Mouse (Mus musculus) midbrain, embryonic 14.5 days (tissue): Measurements from ENCODE around the gene Spint3. TPM values are rescaled to one million over a fixed set of nuclear protein-coding genes. Genes with fewer than 3 reads are reported as not detected.
"Not testable (repeated sequence)": the region's sequence is repeated elsewhere in the genome, so short reads cannot be mapped to it uniquely, and the experiment has no call there.

Experiments
- ATAC-seq: fragments of 200-750 bp; cut with Nextera tagmentation; 2 replicates; pipeline ENCODE4 v1.8.0; 2017; ENCODE audit warnings: moderate number of reproducible peaks, moderate library complexity; ENCODE audit not compliant: low FRiP score, low TSS enrichment
- DNase-seq: peaks from one replicate; pipeline ENCODE4 v3.0.0-alpha.2; 2015
- H3K27ac ChIP-seq: fragments of 300-500 bp; sonication (generic); replicated peaks from 2 replicates; pipeline ENCODE4 v1.5.1; 2014; ENCODE audit warnings: mild to moderate bottlenecking, low read depth, low read length, moderate library complexity
- H3K27me3 ChIP-seq: fragments of 300-500 bp; sonication (generic); 2 replicates; pipeline ENCODE4 v1.6.1; 2014; ENCODE audit warnings: low read length, control low read depth, mixed read lengths; ENCODE audit not compliant: control insufficient read depth, insufficient read depth
- H3K36me3 ChIP-seq: fragments of 300-500 bp; sonication (generic); 2 replicates; pipeline ENCODE4 v1.6.1; 2014; ENCODE audit warnings: low read length, control low read depth; ENCODE audit not compliant: control insufficient read depth, insufficient read depth
- H3K4me1 ChIP-seq: fragments of 300-500 bp; sonication (generic); 2 replicates; pipeline ENCODE4 v1.6.1; 2014; ENCODE audit warnings: mild to moderate bottlenecking, antibody characterized with exemption, low read length, control low read depth; ENCODE audit not compliant: control insufficient read depth, insufficient read depth
- H3K4me2 ChIP-seq: fragments of 300-500 bp; sonication (generic); 2 replicates; pipeline ENCODE4 v1.6.1; 2014; ENCODE audit warnings: mild to moderate bottlenecking, low read length, moderate library complexity
- H3K4me3 ChIP-seq: fragments of 300-500 bp; sonication (generic); replicated peaks from 2 replicates; pipeline ENCODE4 v1.5.1; 2014; ENCODE audit warnings: low read depth, low read length
- H3K9ac ChIP-seq: fragments of 300-500 bp; sonication (generic); replicated peaks from 2 replicates; pipeline ENCODE4 v1.6.1; 2014; ENCODE audit warnings: mild to moderate bottlenecking, low read length, moderate library complexity
- H3K9me3 ChIP-seq: fragments of 300-500 bp; sonication (generic); 2 replicates; pipeline ENCODE4 v1.6.1; 2016; ENCODE audit warnings: low read length, control low read depth, mixed read lengths; ENCODE audit not compliant: control insufficient read depth
- WGBS: fragments of 180-500 bp; shearing (Covaris S2); extraction: QIAGEN DNeasy Blood & Tissue Kit; methylation state at CpG from one replicate; pipeline ENCODE4 v1.1.7; 2014; 5-methylcytosine and 5-hydroxymethylcytosine counted together
- polyA plus RNA-seq: library from polyadenylated mRNA; unstranded; fragments of >200 nt; fragmentation: Nextera tagmentation; extraction: Ambion mirVana; gene quantifications from 2 replicates; pipeline ENCODE4 v1.2.1, GENCODE M21; 2014

Spint3 gene
- polyA plus RNA-seq, 1 experiment from 2014 or later = not detected

GRCm38 (mm10) chr2:164593494-164593893, 20.2 kb upstream of the Spint3 start, which contains the start of gene Eppin:
Gene Eppin, minus strand, starts transcription at chr2:164593594.
- Histone ChIP-seq H3K9me3 (no peaks in the 10 kb centered on the region), H3K27ac (no peak within 1 kb of the TSS), H3K27me3 (no peaks in the 10 kb centered on the region), H3K4me2 (no peak within 1 kb of the TSS), H3K4me1 (no peaks in the 10 kb centered on the region), H3K4me3 (no peak within 1 kb of the TSS), H3K9ac (no peak within 1 kb of the TSS), H3K36me3 (no peaks in the 10 kb centered on the region)
- DNase-seq (no peak), ATAC-seq (no peak)
- 83% methylated on average over 4 of the region's 4 CpGs for whole genome bisulfite sequencing

DNA sequence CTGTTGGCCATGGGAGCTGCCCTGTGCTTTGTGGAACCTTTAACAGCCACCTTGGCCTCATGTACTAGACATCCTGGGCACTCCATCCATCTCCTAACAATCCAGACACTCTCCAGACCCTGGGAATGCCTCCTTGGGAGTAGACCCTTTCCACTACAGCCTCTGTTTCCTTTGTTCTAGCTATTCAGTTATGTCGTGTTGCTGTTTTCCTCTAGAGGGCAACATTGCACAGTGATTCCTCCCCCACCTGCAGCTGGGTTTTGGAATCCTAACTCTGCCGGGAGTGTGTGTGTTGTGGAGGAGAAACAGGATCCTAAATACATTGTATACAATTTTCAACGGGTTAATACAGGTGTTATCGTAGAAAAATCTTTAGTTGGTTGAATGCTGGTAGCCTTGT, 18.8 kb upstream of the Spint3 start:
- WGBS = 7% methylated on average over 4 of the region's 4 CpGs
- Histone ChIP-seq H3K4me2 (no peak overlapping the region), H3K36me3 (no peaks in the 10 kb centered on the region), H3K4me3 (no peak overlapping the region), H3K4me1 (no peaks in the 10 kb centered on the region), H3K9ac (no peak overlapping the region), H3K27me3 (no peaks in the 10 kb centered on the region), H3K9me3 (no peaks in the 10 kb centered on the region), H3K27ac (no peak overlapping the region)
- DNase-seq (peak; percentile 82), ATAC-seq (no peak)

GRCm38 (mm10) chr2:164585025-164585725, 11.9 kb upstream of the Spint3 start, which contains the start of gene Wfdc6a:
Gene Wfdc6a, minus strand, starts transcription at chr2:164585447.
- not testable (repeated sequence) for H3K36me3 ChIP-seq, H3K9me3 ChIP-seq, ATAC-seq, H3K27ac ChIP-seq, H3K4me2 ChIP-seq, H3K4me3 ChIP-seq, H3K9ac ChIP-seq, H3K27me3 ChIP-seq, H3K4me1 ChIP-seq
- peak; percentile 8 for DNase-seq
- 57% methylated on average over 13 of the region's 13 CpGs for WGBS

DNA sequence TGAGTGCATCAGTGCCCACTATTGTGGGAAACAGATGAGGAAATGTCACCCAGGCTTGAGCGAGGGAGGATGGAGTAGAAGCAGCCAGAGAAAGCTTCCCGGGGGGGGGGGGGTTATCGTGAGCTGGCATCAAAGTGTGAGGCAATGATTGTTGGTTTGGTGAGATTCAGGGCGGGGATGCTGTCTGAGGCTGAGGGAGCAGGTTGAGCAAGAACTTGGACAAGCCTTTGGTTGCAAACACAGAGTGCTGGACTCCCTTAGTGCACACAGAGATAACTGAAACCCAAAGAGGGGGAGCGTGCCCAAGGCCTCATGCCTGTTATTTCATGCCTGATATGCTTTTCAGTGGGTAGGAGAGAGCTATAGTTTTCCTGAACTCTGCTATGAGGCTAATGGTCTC, 5.8 kb downstream of the Spint3 start:
- ATAC-seq = no peak
- WGBS = 93% methylated on average over 5 of the region's 5 CpGs

DNA sequence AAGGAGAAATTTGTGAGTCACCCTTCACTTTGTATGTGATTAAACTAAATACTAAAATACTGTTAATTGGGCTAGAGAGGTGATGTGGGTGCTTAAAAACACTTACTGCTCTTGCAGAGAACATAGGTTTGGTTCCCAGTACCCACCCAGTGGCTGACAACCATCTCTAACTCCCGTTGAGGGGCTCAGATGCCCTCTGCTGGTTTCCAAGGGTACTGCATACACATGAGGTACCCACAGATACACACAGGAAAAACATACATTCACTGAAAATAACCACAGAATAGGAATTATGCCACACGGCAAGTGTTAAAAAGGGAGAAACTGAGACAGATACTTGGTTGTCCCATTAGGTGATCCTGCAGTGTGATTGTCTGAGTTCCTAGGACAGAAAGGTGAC, 6.3 kb downstream of the Spint3 start:
- no peaks in the 10 kb centered on the region for H3K9me3 ChIP-seq

More for the DNA sequence above, 5.8 kb downstream of the Spint3 start:
- Histone ChIP-seq H3K4me1 (peaks cover 4% of the 10 kb centered on the region; the same call in 1 of the 2 replicates), H3K36me3 (no peaks in the 10 kb centered on the region), H3K4me3 (no peak overlapping the region), H3K9ac (no peak overlapping the region), H3K4me2 (no peak overlapping the region), H3K9me3 (no peaks in the 10 kb centered on the region), H3K27me3 (peaks cover 10% of the 10 kb centered on the region), H3K27ac (no peak overlapping the region)
- DNase-seq = no peak

GRCm38 (mm10) chr2:164564346-164564745, 8.9 kb downstream of the Spint3 start:
- no peak for ATAC-seq
- Histone ChIP-seq H3K27me3 (peaks cover 13% of the 10 kb centered on the region), H3K36me3 (no peaks in the 10 kb centered on the region), H3K4me1 (peaks cover 4% of the 10 kb centered on the region; the same call in 1 of the 2 replicates), H3K27ac (no peak overlapping the region), H3K4me2 (no peak overlapping the region), H3K4me3 (no peak overlapping the region), H3K9me3 (no peaks in the 10 kb centered on the region), H3K9ac (no peak overlapping the region)
- no peak for DNase-seq
- WGBS = 66% methylated on average over 5 of the region's 5 CpGs

More for the DNA sequence above, 6.3 kb downstream of the Spint3 start:
- ATAC-seq (no peak), DNase-seq (no peak)
- Histone ChIP-seq H3K27me3 (peaks cover 13% of the 10 kb centered on the region), H3K36me3 (no peaks in the 10 kb centered on the region), H3K4me2 (no peak overlapping the region), H3K27ac (no peak overlapping the region), H3K9ac (no peak overlapping the region), H3K4me3 (no peak overlapping the region), H3K4me1 (peaks cover 4% of the 10 kb centered on the region; the same call in 1 of the 2 replicates)
- 90% methylated on average over 2 of the region's 2 CpGs for WGBS

DNA sequence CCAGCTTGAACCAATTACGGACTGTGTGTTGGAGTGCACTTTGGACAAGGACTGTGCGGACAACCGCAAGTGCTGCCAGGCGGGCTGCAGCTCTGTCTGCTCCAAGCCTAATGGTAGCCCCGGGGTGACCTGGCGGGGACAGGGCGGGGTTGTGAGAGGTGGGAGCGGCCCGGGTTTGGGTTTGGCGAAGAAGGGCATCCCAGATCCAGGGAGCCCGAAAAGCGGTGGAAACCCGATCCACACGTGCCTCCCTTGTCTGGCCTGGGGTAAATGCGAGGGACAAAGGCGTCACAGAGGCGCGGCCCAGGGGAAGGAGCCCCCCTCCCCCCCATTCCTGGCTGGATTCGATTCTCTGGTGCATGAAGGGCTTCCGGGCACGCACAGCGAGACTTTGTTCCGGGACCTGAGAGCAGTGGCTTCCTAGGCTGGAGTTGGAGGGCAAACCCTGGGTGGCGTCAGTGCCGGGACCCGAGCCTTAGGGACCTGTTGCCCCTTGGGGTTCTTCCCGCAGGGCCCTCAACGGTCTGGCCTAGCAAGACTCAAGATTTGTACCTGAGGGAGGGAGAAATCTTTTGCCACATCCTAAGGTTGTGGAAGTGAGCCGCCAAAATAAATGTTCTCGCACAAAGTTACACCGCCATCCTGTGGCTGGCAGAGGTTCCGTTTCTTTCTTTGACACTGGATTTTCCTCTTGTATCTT, 9.8 kb downstream of the Spint3 start:
- peak; percentile 77 for DNase-seq
- Histone ChIP-seq H3K27ac (no peak overlapping the region), H3K36me3 (no peaks in the 10 kb centered on the region), H3K4me1 (peaks cover 4% of the 10 kb centered on the region; the same call in 1 of the 2 replicates), H3K4me3 (peak overlapping the region; percentile 42), H3K4me2 (peak overlapping the region; percentile 92), H3K27me3 (peaks cover 13% of the 10 kb centered on the region), H3K9me3 (no peaks in the 10 kb centered on the region), H3K9ac (peak overlapping the region; percentile 45)
- WGBS = under 1% methylated on average over 32 of the region's 32 CpGs
- ATAC-seq = peak; percentile 48

DNA sequence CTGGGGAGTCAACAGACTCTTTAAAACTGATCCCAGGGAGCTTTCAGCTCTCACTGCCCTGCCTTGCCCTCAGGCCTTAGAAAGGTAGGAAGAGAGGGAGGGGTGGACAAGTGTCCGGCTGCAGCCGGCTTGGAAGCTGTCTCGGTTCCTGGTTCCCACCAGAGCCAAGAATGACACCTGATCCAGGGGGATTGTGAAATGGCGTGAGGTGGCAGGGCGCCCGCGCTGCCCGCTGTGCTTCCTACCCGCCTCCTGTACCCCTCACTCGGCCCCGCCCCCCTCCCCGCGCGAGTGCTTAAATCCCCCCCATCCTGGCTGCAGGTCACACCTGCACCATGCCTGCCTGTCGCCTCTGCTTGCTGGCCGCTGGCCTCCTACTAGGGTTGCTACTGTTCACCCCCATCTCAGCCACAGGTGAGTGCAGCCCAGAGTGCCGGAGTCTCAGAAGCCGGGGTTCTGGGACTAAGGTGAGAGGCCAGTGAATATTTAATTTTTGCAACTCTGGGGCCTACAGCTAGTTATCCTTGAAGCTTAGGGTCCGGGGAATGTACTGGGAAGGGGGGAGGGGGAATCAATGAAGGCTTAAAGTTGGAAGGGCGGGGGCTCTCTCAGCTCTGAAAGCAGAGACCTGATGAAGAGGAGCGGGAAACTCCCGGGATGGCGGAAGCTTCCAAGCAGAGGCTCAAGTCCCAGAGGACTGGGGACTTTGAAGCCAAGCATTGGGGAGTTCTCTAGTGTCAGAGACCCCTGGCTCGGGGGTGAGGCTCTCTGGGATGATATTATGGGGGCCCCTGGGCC, 10.7 kb downstream of the Spint3 start, which contains the start of gene Wfdc2:
Gene Wfdc2, plus strand, starts transcription at position 23 of the 798 bp plus-strand sequence.
- no peaks in the 10 kb centered on the region for H3K9me3 ChIP-seq
- WGBS = 2% methylated on average over 23 of the region's 24 CpGs
- DNase-seq = peak; percentile 33
- H3K27me3 ChIP-seq = peaks cover 13% of the 10 kb centered on the region
- ATAC-seq = no peak
- no peaks in the 10 kb centered on the region for H3K36me3 ChIP-seq
- H3K4me2 ChIP-seq = peak within 1 kb of the TSS; percentile 92
- peak within 1 kb of the TSS; percentile 42 for H3K4me3 ChIP-seq
- no peak within 1 kb of the TSS for H3K27ac ChIP-seq
- peaks cover 4% of the 10 kb centered on the region; the same call in 1 of the 2 replicates for H3K4me1 ChIP-seq
- H3K9ac ChIP-seq = peak within 1 kb of the TSS; percentile 45
